Mouse (Mus musculus) embryonic fibroblast, embryonic 13.5 days (primary cell): Measurements from ENCODE around the gene Celf1. TPM values are rescaled to one million over a fixed set of nuclear protein-coding genes. Genes with fewer than 3 reads are reported as not detected.
"Not testable (repeated sequence)": the region's sequence is repeated elsewhere in the genome, so short reads cannot be mapped to it uniquely, and the experiment has no call there.

ENCODE experiments used
- H3K27ac ChIP-seq: 2 replicates; pipeline ENCODE4 v1.5.1; 2012; ENCODE audit warnings: low read length, control low read depth, inconsistent platforms; ENCODE audit not compliant: insufficient read depth
- H3K4me1 ChIP-seq: 2 replicates; pipeline ENCODE4 v1.6.1; 2011; ENCODE audit warnings: low read length; ENCODE audit not compliant: control insufficient read depth, insufficient read depth
- H3K4me3 ChIP-seq: 2 replicates; pipeline ENCODE4 v1.5.1; 2011; ENCODE audit warnings: mild to moderate bottlenecking, control low read depth, low read length; ENCODE audit not compliant: insufficient read depth
- CTCF ChIP-seq: IDR thresholded peaks from 2 replicates; pipeline ENCODE4 v1.5.1; 2011; ENCODE audit warnings: mild to moderate bottlenecking, control low read depth, low read length, moderate library complexity, borderline replicate concordance; ENCODE audit not compliant: insufficient read depth
- POLR2A ChIP-seq: IDR thresholded peaks from 2 replicates; pipeline ENCODE4 v1.6.1; 2011; ENCODE audit warnings: low read depth, mild to moderate bottlenecking, control low read depth, low read length, moderate library complexity
- polyA plus RNA-seq: library from polyadenylated mRNA; stranded (reverse); fragments of >200 nt; gene quantifications from 2 replicates; pipeline ENCODE4 v1.2.4, GENCODE M21; 2011; ENCODE audit warnings: low read depth; ENCODE audit not compliant: missing spikeins, insufficient read length

Celf1 gene
- polyA plus RNA-seq, 1 experiment, result 90.6 TPM

DNA sequence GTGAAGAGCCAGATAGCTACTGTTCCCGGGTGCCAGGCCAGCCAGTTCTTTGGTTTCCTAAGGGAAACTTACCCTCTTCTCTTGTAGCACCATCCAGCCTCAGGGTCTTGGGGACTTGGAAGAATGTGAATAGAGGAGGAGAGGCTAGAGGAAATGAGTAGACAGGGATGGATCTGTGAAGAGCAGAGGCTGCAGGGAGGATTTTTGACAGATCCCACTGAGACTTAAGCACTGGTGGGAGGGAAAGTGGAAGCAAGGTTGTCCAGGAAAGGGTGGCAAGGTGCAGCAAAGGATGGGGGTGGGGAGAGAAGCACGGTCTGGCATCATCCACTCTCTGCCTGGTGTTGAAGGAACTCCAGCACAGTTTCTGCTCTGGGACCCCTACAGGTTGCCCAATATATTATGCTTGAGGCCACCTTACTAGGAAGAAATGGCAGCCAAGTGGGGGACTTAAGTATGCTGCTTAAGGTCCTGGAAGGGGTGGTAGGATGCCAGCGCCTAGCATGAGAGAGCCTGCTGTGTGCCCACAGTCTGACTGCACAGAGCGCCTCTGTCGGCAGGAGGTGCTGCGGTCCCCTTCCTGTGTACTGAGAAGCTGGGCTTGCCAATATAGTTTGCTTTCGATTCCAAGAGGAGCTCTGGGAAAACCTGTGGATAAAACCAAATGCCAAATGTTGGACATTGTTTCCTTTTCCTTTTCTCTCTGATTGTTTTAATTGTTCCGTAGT, 78.0 kb downstream of the Celf1 start:
- TF ChIP-seq POLR2A (no peak), CTCF (no peak)
- no peaks in the 10 kb centered on the region for H3K4me1 ChIP-seq
- H3K27ac ChIP-seq, result no peak overlapping the region

GRCm38 (mm10) chr2:91019911-91020310, 79.7 kb downstream of the Celf1 start:
- TF ChIP-seq CTCF (no peak), POLR2A (no peak)
- Histone ChIP-seq H3K4me1 (no peaks in the 10 kb centered on the region), H3K27ac (no peak overlapping the region), H3K4me3 (no peak overlapping the region)

More for the DNA sequence above, 78.0 kb downstream of the Celf1 start:
- H3K4me3 ChIP-seq, result no peak overlapping the region

- H3K4me1 ChIP-seq, H3K27ac ChIP-seq, H3K4me3 ChIP-seq: not testable (repeated sequence)
Measured at GRCm38 (mm10) chr2:91022266-91022665, 82.1 kb downstream of the Celf1 start.

DNA sequence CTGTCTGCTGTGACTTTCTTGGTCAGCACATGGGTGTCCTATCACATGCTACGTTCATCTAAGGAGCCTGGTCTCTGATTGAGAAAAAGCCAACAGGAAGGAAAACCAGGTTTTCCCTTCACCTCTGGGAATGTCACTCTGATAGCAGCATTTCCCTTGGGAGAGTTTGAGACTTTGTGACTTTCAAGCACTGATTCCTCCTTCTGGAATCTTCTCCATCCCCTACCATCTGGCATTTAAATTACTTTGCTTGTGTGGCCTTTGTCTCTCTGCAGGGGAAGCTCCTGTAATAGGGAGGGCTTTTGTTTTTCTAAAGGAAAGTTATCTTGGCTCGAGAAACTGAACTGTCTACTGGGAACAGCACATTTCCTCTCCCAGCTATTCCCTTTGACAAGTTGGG, 82.9 kb downstream of the Celf1 start:
- Histone ChIP-seq H3K27ac (no peak overlapping the region), H3K4me3 (no peak overlapping the region), H3K4me1 (peaks cover 2% of the 10 kb centered on the region; the same call in 1 of the 2 replicates)
- TF ChIP-seq POLR2A (no peak), CTCF (no peak)

GRCm38 (mm10) chr2:91023956-91024355, 83.8 kb downstream of the Celf1 start:
- TF ChIP-seq CTCF (no peak), POLR2A (no peak)
- peaks cover 2% of the 10 kb centered on the region; the same call in 1 of the 2 replicates for H3K4me1 ChIP-seq
- H3K4me3 ChIP-seq, result no peak overlapping the region
- H3K27ac ChIP-seq, result no peak overlapping the region

GRCm38 (mm10) chr2:91025081-91025516, 84.9 kb downstream of the Celf1 start:
- Histone ChIP-seq H3K4me3 (no peak overlapping the region), H3K4me1 (peaks cover 2% of the 10 kb centered on the region; the same call in 1 of the 2 replicates), H3K27ac (no peak overlapping the region)
- TF ChIP-seq CTCF (no peak), POLR2A (no peak)

DNA sequence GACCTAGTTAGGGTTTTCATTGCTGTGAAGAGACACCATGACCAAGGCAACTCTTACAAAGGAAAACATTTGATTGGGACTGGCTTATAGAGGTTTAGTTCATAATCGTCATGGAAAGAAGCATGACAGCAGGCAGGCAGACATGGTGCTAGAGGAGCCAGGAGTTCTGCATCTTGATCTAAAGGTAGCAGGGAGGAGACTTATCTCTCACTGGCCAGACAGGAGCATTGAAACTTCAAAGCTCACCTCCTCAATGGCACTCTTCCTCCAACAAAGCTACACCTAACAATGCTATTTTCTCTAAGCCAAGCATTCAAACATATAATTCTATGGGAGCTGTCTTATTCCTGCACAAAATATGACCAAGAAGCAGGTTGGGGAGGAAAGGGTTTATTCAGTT, 86.3 kb downstream of the Celf1 start:
- Histone ChIP-seq H3K27ac (no peak overlapping the region), H3K4me3 (no peak overlapping the region), H3K4me1 (peaks cover 2% of the 10 kb centered on the region; the same call in 1 of the 2 replicates)
- TF ChIP-seq CTCF, result no peak
- no peak for TF ChIP-seq POLR2A

DNA sequence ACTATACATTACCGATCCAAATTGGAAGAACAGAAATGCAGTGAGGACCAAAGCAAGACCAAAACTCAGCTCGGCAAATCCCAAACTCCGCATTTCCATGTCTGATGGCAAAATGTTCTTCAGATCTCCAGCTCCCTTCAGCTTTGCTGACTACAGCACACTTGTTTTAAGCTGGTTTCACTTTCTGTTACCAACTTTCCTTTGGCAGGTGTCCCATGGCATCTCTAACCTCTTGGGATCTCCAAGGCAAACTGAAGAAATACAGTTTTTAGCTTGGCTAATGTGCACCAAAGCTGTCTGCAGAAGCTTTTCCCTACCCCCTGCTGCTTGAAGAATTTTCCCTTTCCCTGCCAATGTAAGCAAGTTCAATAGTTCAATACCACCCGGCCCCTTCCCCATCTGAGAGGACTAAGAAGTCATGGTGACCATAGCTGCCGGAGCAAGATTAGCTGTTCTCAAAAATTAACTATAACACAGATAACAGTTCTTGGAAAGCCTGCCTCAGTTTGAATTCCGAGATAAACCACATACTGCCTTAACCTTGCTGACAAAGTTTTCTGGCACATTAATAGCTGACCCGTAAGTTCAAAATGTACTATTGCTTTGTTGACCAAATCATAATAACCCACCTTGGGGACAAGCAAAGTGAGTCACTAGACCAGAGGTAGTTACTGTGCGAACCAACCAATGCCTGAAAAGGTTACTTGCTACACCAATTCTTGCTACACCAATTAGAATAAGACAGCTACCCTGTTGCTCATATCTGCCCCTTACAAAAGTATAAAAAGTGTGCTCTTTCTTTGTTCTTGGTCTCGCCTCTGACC, 87.4 kb downstream of the Celf1 start:
- Histone ChIP-seq H3K27ac (0 out of 2 replicates have a peak overlapping the region, but pooled peaks have one; percentile 41), H3K4me3 (no peak overlapping the region), H3K4me1 (peaks cover 2% of the 10 kb centered on the region; the same call in 1 of the 2 replicates)
- TF ChIP-seq POLR2A, result no peak
- TF ChIP-seq CTCF, result no peak

DNA sequence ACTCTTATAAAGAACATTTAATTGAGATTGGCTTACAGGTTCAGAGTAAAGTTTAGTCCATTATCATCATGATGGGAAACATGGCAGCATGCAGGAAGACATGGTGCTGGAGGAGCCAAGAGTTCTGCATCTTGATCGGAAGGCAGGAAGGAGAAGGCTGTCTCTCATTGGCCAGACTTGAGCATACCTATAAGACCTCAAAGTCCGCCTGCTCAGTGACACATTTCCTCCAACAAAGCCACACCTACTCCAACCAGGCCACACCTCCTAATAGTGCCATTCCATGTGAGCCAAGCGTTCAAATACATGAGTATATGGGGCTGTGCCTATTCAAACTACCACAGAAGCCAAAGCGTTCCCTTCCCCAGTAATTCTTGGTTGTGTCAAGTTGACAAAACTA, 91.0 kb downstream of the Celf1 start:
- H3K4me3 ChIP-seq, result no peak overlapping the region
- H3K4me1 ChIP-seq, result peaks cover 2% of the 10 kb centered on the region; the same call in 1 of the 2 replicates
- H3K27ac ChIP-seq, result no peak overlapping the region
- TF ChIP-seq CTCF (no peak), POLR2A (no peak)

DNA sequence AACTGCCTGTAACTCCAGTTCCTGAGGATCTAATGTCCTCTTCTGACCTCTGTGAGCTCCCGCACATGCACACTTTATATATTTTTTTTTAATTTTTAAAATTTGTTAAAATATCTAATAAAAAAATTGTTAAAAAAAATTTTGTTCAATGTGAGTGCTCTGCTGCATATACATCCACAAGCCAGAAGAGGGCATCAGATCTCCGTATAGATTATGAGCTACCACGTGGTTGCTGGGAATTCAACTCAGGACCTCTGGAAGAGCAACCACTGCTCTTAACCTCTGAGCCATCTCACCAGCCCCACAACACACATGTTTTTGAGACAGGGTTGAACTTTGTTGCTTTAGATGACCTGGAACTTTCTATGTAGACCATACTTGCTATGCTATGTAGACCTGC, 92.8 kb downstream of the Celf1 start:
- Histone ChIP-seq H3K4me3 (no peak overlapping the region), H3K27ac (no peak overlapping the region), H3K4me1 (no peaks in the 10 kb centered on the region)
- TF ChIP-seq POLR2A, result no peak
- TF ChIP-seq CTCF, result no peak
